Mouse (Mus musculus): ENCODE results near the gene Npl.
A peak's percentile ranks its signal among the peaks of the same experiment; 100 is the strongest.
"Not testable (repeated sequence)": the region's sequence is repeated elsewhere in the genome, so short reads cannot be mapped to it uniquely, and the experiment has no call there.

Npl gene

GRCm38 (mm10) chr1:153489132-153489531, 60.7 kb downstream of the Npl start:
- DNase-seq (ENCODE audit: low spot score), result peak; percentile 42

GRCm38 (mm10) chr1:153487500-153487879, 62.4 kb downstream of the Npl start, which contains the start of gene Dhx9:
Gene Dhx9 (minus strand): TSS chr1:153487660.
- DNase-seq (ENCODE audit: low spot score), result peak; percentile 100

GRCm38 (mm10) chr1:153486767-153487499, 62.9 kb downstream of the Npl start:
- DNase-seq (ENCODE audit: low spot score), result peak; percentile 64

- DNase-seq (ENCODE audit: low spot score), result not testable (repeated sequence)
Measured at GRCm38 (mm10) chr1:153486120-153486519, 63.7 kb downstream of the Npl start.

- DNase-seq (ENCODE audit: low spot score), result no peak
Measured at GRCm38 (mm10) chr1:153485201-153485796, 64.5 kb downstream of the Npl start.

GRCm38 (mm10) chr1:153481025-153481412, 68.8 kb downstream of the Npl start:
- DNase-seq (ENCODE audit: low spot score), result no peak

GRCm38 (mm10) chr1:153480386-153481024, 69.3 kb downstream of the Npl start:
- peak; percentile 67 for DNase-seq (ENCODE audit: low spot score)

- no peak for DNase-seq (ENCODE audit: low spot score)
Measured at GRCm38 (mm10) chr1:153479296-153479695, 70.5 kb downstream of the Npl start.

- DNase-seq (ENCODE audit: low spot score), result no peak
Measured at GRCm38 (mm10) chr1:153461796-153462195, 88.0 kb downstream of the Npl start.

- no peak for DNase-seq (ENCODE audit: low spot score)
Measured at GRCm38 (mm10) chr1:153456137-153456536, 93.7 kb downstream of the Npl start.

- DNase-seq (ENCODE audit: low spot score), result no peak
Measured at GRCm38 (mm10) chr1:153453146-153453642, 96.7 kb downstream of the Npl start.
